Mouse (Mus musculus) myocyte (in vitro differentiated cells): Measurements from ENCODE around the gene Rnps1. TPM values are rescaled to one million over a fixed set of nuclear protein-coding genes. Genes with fewer than 3 reads are reported as not detected.

Source experiments
- H3K27me3 ChIP-seq: one replicate; pipeline ENCODE4 v1.6.1; 2011; ENCODE audit not compliant: control insufficient read depth, insufficient read depth, insufficient read length
- H3K36me3 ChIP-seq: one replicate; pipeline ENCODE4 v1.6.1; 2011; ENCODE audit not compliant: control insufficient read depth, insufficient read depth
- H3K4me2 ChIP-seq: one replicate; pipeline ENCODE4 v1.6.1; 2011; ENCODE audit warnings: low read depth, control low read depth
- H3K4me3 ChIP-seq: one replicate; pipeline ENCODE4 v1.5.1; 2011; ENCODE audit warnings: mild to moderate bottlenecking, control low read depth, moderate library complexity
- H3K79me2 ChIP-seq: one replicate; pipeline ENCODE4 v1.6.1; 2011; ENCODE audit not compliant: control insufficient read depth, insufficient read depth
- H3ac ChIP-seq: one replicate; pipeline ENCODE4 v1.6.1; 2011; ENCODE audit not compliant: control insufficient read depth, insufficient read length
- CEBPB ChIP-seq: IDR thresholded peaks from 2 replicates; pipeline ENCODE4 v1.6.1; 2011; ENCODE audit warnings: mild to moderate bottlenecking, moderate library complexity; ENCODE audit not compliant: poor library complexity, insufficient read depth, severe bottlenecking
- E2F4 ChIP-seq: IDR thresholded peaks from one replicate; pipeline ENCODE4 v1.6.1; 2011; ENCODE audit warnings: mild to moderate bottlenecking, control low read depth, moderate library complexity; ENCODE audit not compliant: insufficient read depth
- MAX ChIP-seq: IDR thresholded peaks from one replicate; pipeline ENCODE4 v1.6.1; 2011; ENCODE audit warnings: low read depth, mild to moderate bottlenecking, control low read depth
- MYOD1 ChIP-seq, 3 experiments: IDR thresholded peaks; one replicate each; pipeline ENCODE4 v1.6.1; 2011; ENCODE audit warnings: control low read depth in 2 of 3, low read depth in 2 of 3, mild to moderate bottlenecking in 2 of 3, moderate library complexity in 1 of 3; ENCODE audit not compliant: insufficient read length in 2 of 3, control insufficient read depth in 1 of 3
- MYOG ChIP-seq, 3 experiments: IDR thresholded peaks; one replicate each; pipeline ENCODE4 v1.6.1; 2011; ENCODE audit warnings: control low read depth in 2 of 3, low read depth in 2 of 3, mild to moderate bottlenecking in 2 of 3; ENCODE audit not compliant: insufficient read length in 2 of 3, control insufficient read depth in 1 of 3, insufficient read depth in 1 of 3
- POLR2A ChIP-seq: IDR thresholded peaks from one replicate; pipeline ENCODE4 v1.6.1; 2011; ENCODE audit warnings: low read depth, mild to moderate bottlenecking, control low read depth, moderate library complexity; ENCODE audit not compliant: insufficient read length
- POLR2AphosphoS2 ChIP-seq: IDR thresholded peaks from one replicate; pipeline ENCODE4 v1.6.1; 2011; ENCODE audit warnings: low read depth, control low read depth; ENCODE audit not compliant: insufficient read length
- REST ChIP-seq: IDR thresholded peaks from one replicate; pipeline ENCODE4 v1.6.1; 2011; ENCODE audit warnings: mild to moderate bottlenecking, control low read depth, moderate library complexity; ENCODE audit not compliant: insufficient read depth, insufficient read length
- SRF ChIP-seq: IDR thresholded peaks from one replicate; pipeline ENCODE4 v1.6.1; 2011; ENCODE audit warnings: low read depth; ENCODE audit not compliant: control insufficient read depth, insufficient read length
- USF1 ChIP-seq: IDR thresholded peaks from one replicate; pipeline ENCODE4 v1.6.1; 2011; ENCODE audit warnings: low read depth, mild to moderate bottlenecking, control low read depth, moderate library complexity
- polyA plus RNA-seq: library from polyadenylated mRNA; unstranded; fragments of >200 nt; fragmentation: generic; extraction: Trizol; gene quantifications from one replicate; pipeline ENCODE4 v1.2.1, GENCODE M21; 2012; ENCODE audit warnings: missing spikeins

Gene Rnps1
- polyA plus RNA-seq, 1 experiment = 53.7 TPM

DNA sequence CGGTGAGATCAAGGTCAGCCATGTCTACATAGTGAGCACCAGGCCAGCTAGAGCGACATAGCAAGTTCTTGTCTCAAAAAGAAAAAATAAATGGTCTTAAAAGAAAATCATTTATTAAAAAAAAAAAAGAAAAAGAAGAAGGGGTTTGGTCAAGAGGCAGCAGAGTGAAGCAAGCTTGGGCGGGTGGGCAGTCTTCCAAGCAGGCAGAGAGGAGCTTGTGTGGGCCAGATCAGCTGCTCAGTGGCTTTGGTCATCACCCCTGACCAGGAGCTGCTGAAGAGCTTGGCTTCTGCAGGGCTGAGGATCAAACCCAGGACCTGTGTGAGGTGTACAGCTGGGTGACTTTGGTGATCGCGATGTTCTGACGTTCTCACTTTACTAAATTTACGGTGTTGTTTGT is 19.9 kb upstream of the Rnps1 start:
- H3K27me3 ChIP-seq = peaks cover 40% of the 10 kb centered on the region
- H3K79me2 ChIP-seq = no peaks in the 10 kb centered on the region
- H3K4me3 ChIP-seq = no peak overlapping the region
- H3ac ChIP-seq = no peak overlapping the region
- no peaks in the 10 kb centered on the region for H3K36me3 ChIP-seq
- no peak overlapping the region for H3K4me2 ChIP-seq
- TF ChIP-seq MAX (no peak), MYOG (IDR thresholded peaks at IDR 0.05; ENCODE audit: control insufficient read depth in 1 of 3, insufficient read depth in 1 of 3, insufficient read length in 2 of 3, low read depth in 2 of 3) (peak in 1 of 3 experiments; percentile 41), USF1 (no peak), MYOD1 (IDR thresholded peaks at IDR 0.05; ENCODE audit: control insufficient read depth in 1 of 3, insufficient read length in 2 of 3, low read depth in 2 of 3) (no peak), SRF (no peak)

- no peak overlapping the region for H3K4me3 ChIP-seq
- H3K27me3 ChIP-seq = peaks cover 19% of the 10 kb centered on the region
- TF ChIP-seq MYOD1 (IDR thresholded peaks at IDR 0.05; ENCODE audit: control insufficient read depth in 1 of 3, insufficient read length in 2 of 3, low read depth in 2 of 3) (no peak), USF1 (no peak), CEBPB (no peak), POLR2AphosphoS2 (peak; percentile 20)
- no peaks in the 10 kb centered on the region for H3K79me2 ChIP-seq
- no peak overlapping the region for H3K4me2 ChIP-seq
- no peaks in the 10 kb centered on the region for H3K36me3 ChIP-seq
- H3ac ChIP-seq = no peak overlapping the region
Measured at GRCm38 (mm10) chr17:24402371-24402770, 12.0 kb upstream of the Rnps1 start.

- Histone ChIP-seq H3K4me2 (no peak overlapping the region), H3ac (no peak overlapping the region), H3K79me2 (no peaks in the 10 kb centered on the region), H3K4me3 (no peak overlapping the region), H3K27me3 (no peaks in the 10 kb centered on the region), H3K36me3 (no peaks in the 10 kb centered on the region)
- TF ChIP-seq POLR2AphosphoS2 (peak; percentile 61), SRF (no peak)
Measured at GRCm38 (mm10) chr17:24407116-24407803, 7.1 kb upstream of the Rnps1 start.

GRCm38 (mm10) chr17:24413557-24414211 is 681 bp upstream of the Rnps1 start:
- Histone ChIP-seq H3ac (no peak overlapping the region), H3K4me2 (peak overlapping the region; percentile 71), H3K27me3 (no peaks in the 10 kb centered on the region), H3K36me3 (peaks cover under 1% of the 10 kb centered on the region), H3K79me2 (peaks cover 40% of the 10 kb centered on the region), H3K4me3 (peak overlapping the region; percentile 92)
- TF ChIP-seq USF1 (no peak), REST (no peak), POLR2AphosphoS2 (no peak), MYOD1 (IDR thresholded peaks at IDR 0.05; ENCODE audit: control insufficient read depth in 1 of 3, insufficient read length in 2 of 3, low read depth in 2 of 3) (no peak), MYOG (IDR thresholded peaks at IDR 0.05; ENCODE audit: control insufficient read depth in 1 of 3, insufficient read depth in 1 of 3, insufficient read length in 2 of 3, low read depth in 2 of 3) (no peak), E2F4 (no peak), SRF (no peak)

- H3K27me3 ChIP-seq = no peaks in the 10 kb centered on the region
- TF ChIP-seq E2F4 (no peak), POLR2A (no peak), USF1 (no peak)
- H3K79me2 ChIP-seq = peaks cover 53% of the 10 kb centered on the region
- H3ac ChIP-seq = peak overlapping the region; percentile 17
- H3K4me2 ChIP-seq = peak overlapping the region; percentile 99
- H3K36me3 ChIP-seq = peaks cover 11% of the 10 kb centered on the region
- peak overlapping the region; percentile 92 for H3K4me3 ChIP-seq
Measured at GRCm38 (mm10) chr17:24415011-24415410, 646 bp downstream of the Rnps1 start.

DNA sequence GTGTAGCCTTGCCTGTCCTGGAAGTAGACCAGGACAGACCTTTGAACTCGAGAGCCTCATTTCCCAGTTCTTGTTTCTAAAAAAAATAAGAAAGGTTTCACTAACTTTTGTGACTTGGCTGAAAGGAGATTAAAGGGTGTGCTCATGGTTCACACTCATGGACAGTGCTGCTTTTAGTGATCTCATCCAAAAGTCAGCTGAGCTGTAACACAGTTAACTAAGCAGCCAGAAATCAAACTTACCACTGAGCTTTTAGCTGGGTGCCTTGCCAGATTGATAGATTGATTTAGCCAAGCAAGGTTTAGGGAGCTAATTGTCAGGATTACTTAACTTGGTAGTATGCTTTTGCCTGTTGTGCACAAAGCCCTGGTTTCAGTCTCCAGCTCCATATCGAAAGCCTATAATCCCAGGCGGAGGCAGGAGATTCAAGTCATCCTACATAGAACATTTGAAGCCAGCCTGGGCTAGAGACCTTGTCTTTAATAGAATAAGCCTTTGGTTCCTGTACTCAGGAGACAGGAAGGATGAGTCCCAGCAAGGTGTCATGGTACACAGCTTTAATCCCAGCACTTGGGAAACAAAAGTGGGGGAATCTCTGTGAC is 1.8 kb downstream of the Rnps1 start:
- H3K36me3 ChIP-seq = peaks cover 18% of the 10 kb centered on the region
- no peak for TF ChIP-seq E2F4
- H3ac ChIP-seq = peak overlapping the region; percentile 17
- H3K4me2 ChIP-seq = peak overlapping the region; percentile 99
- no peaks in the 10 kb centered on the region for H3K27me3 ChIP-seq
- H3K79me2 ChIP-seq = peaks cover 57% of the 10 kb centered on the region
- peak overlapping the region; percentile 92 for H3K4me3 ChIP-seq
